Mouse (Mus musculus) erythroid progenitor cell, adult 5-6 weeks (primary cell): Measurements from ENCODE around the gene Baiap2. TPM values are rescaled to one million over a fixed set of nuclear protein-coding genes. Genes with fewer than 3 reads are reported as not detected.

Experiments used
- ATAC-seq: replicated peaks from 2 replicates; pipeline ENCODE4 v1.8.0; 2016; ENCODE audit warnings: moderate number of reproducible peaks, mild to moderate bottlenecking, moderate TSS enrichment, inconsistent platforms; ENCODE audit not compliant: poor library complexity, low FRiP score, severe bottlenecking
- total RNA-seq, 2 experiments: library from RNA; stranded (forward) in 1 of 2; stranded (reverse) in 1 of 2; fragments of 150-400 nt in 1 of 2; fragments of 186-747, 209-891 nt in 1 of 2; gene quantifications; 2 replicates each; pipeline versions ENCODE4 v1.2.3 to v1.2.4; 2015 to 2017; ENCODE audit warnings: low replicate concordance in 2 of 2

The Baiap2 gene
- total RNA-seq, 2 experiments from 2014 or later: 1.3 to 3.2 TPM

- no peak for ATAC-seq
Measured at GRCm38 (mm10) chr11:120005434-120006317, 63.1 kb downstream of the Baiap2 start.

GRCm38 (mm10) chr11:120007496-120008080 lies 65.0 kb downstream of the Baiap2 start:
- ATAC-seq: no peak

GRCm38 (mm10) chr11:120008501-120008900 lies 65.9 kb downstream of the Baiap2 start:
- no peak for ATAC-seq

- no peak for ATAC-seq
Measured at GRCm38 (mm10) chr11:120008956-120009355, 66.4 kb downstream of the Baiap2 start.

- no peak for ATAC-seq
Measured at GRCm38 (mm10) chr11:120009937-120010336, 67.4 kb downstream of the Baiap2 start.

GRCm38 (mm10) chr11:120011114-120011760 lies 68.7 kb downstream of the Baiap2 start:
- no peak for ATAC-seq

- no peak for ATAC-seq
Measured at GRCm38 (mm10) chr11:120011761-120012560, 69.4 kb downstream of the Baiap2 start.

GRCm38 (mm10) chr11:120012702-120013101 lies 70.1 kb downstream of the Baiap2 start:
- no peak for ATAC-seq

GRCm38 (mm10) chr11:120013174-120013711 lies 70.7 kb downstream of the Baiap2 start:
- peak; percentile 49 for ATAC-seq

GRCm38 (mm10) chr11:120014758-120015157 lies 72.2 kb downstream of the Baiap2 start:
- ATAC-seq: no peak

GRCm38 (mm10) chr11:120017011-120017410 lies 74.4 kb downstream of the Baiap2 start:
- ATAC-seq: no peak

- ATAC-seq: no peak
Measured at GRCm38 (mm10) chr11:120019542-120020440, 77.2 kb downstream of the Baiap2 start.

GRCm38 (mm10) chr11:120021367-120021766 lies 78.8 kb downstream of the Baiap2 start:
- no peak for ATAC-seq

GRCm38 (mm10) chr11:120022216-120022615 lies 79.7 kb downstream of the Baiap2 start:
- ATAC-seq: no peak

- no peak for ATAC-seq
Measured at GRCm38 (mm10) chr11:120022841-120023240, 80.3 kb downstream of the Baiap2 start.

- ATAC-seq: no peak
Measured at GRCm38 (mm10) chr11:120026941-120027340, 84.4 kb downstream of the Baiap2 start.

GRCm38 (mm10) chr11:120028319-120029092 lies 85.9 kb downstream of the Baiap2 start:
- ATAC-seq: no peak
